Mouse (Mus musculus) cerebellum, adult (tissue): ENCODE results near the gene Gadd45a.

ENCODE experiments used
- ATAC-seq: cut with Nextera tagmentation; 2 replicates; pipeline ENCODE4 v1.9.2; 2017; ENCODE audit warnings: mild to moderate bottlenecking, moderate library complexity, mixed read lengths; ENCODE audit not compliant: insufficient number of reproducible peaks, low FRiP score, low TSS enrichment

Gadd45a gene

GRCm38 (mm10) chr6:67036837-67037628, at the start of gene Gadd45a:
TSS of gene Gadd45a (minus strand) at chr6:67037457.
- ATAC-seq: peak; percentile 97

- ATAC-seq: no peak
Measured at GRCm38 (mm10) chr6:67085850-67086437, 48.7 kb upstream of the Gadd45a start.

DNA sequence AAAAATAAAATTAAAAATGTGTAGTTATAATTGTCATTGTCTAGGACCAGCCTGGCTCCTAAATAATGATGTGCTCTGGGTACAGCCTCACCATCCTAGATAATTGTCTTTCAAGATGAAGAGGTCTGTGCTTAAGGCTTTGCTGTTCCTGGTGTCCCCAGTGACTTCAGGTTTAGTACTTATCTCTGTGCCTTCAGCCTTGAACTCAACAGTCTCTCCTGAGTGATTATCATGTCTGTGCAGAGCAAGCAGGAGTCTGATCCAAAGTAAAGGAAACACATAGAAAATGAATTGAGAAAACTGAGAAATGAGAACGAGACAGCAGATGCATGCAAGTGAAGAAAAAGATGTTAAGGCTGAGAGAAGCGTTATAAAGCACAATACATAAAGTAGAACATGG, 47.2 kb upstream of the Gadd45a start:
- ATAC-seq: no peak

DNA sequence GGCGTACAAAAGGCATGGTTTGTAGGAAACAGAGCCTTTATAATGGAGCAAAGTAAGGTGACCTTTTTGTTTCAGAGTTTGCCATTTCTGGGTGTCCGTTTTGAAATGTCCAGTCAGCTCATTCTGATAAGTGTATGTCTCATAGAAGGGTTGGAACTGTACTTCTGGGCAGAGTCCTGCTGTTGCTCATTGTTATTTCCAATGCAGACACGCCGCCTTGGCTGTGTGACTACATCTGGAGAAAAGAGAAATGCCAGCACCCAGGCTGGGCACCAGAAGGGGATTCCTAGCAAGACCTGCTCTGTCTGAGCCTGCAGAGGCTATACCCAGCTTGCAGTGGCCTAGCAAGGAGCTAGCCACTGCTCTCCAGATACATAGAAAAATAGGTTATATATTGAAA, 43.9 kb upstream of the Gadd45a start:
- ATAC-seq: no peak

DNA sequence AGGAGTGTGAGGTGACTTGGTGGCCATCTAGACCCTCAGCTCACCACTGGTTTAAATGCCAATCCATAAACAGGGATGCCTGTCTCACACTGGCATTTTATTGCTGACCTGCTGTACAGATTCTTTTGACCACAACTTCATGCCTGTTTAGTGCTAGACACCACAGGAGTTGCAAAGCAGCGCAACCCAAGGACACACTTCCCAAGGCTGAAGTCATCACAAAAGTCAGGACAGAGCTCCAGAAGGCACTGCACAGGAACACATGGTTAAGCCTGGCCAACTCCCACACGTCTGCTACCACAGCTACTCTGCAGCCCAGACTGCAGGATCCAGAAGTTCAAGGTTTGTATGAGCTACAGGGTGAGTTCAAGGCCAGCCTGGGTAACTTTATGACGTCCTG, 40.8 kb upstream of the Gadd45a start:
- no peak for ATAC-seq

- ATAC-seq: no peak
Measured at GRCm38 (mm10) chr6:67077477-67077876, 40.2 kb upstream of the Gadd45a start.

- no peak for ATAC-seq
Measured at GRCm38 (mm10) chr6:67076348-67076747, 39.1 kb upstream of the Gadd45a start.

GRCm38 (mm10) chr6:67074868-67075267, 37.6 kb upstream of the Gadd45a start:
- no peak for ATAC-seq

GRCm38 (mm10) chr6:67073929-67074328, 36.7 kb upstream of the Gadd45a start:
- ATAC-seq: no peak

DNA sequence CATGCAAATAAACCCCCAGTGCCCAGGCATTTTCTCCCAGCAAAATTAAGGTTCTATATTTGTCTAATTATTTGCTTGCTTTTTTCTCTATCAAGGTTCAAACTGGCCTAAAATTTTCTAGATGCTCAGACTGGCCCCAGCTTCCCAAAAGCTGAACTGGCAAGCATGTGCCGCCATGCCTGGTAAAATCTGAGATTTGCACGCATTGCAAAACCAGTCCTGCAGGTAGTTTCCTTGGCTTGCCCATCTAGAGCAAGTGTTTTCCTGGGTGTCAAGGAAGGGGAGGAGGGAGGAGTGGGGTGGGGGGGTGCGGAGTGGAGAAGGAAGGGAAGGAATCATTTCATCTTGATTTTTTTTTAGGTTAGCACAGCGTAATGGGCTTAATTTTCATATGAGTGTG, 36.2 kb upstream of the Gadd45a start:
- ATAC-seq: no peak

GRCm38 (mm10) chr6:67071615-67072014, 34.4 kb upstream of the Gadd45a start:
- ATAC-seq: no peak

DNA sequence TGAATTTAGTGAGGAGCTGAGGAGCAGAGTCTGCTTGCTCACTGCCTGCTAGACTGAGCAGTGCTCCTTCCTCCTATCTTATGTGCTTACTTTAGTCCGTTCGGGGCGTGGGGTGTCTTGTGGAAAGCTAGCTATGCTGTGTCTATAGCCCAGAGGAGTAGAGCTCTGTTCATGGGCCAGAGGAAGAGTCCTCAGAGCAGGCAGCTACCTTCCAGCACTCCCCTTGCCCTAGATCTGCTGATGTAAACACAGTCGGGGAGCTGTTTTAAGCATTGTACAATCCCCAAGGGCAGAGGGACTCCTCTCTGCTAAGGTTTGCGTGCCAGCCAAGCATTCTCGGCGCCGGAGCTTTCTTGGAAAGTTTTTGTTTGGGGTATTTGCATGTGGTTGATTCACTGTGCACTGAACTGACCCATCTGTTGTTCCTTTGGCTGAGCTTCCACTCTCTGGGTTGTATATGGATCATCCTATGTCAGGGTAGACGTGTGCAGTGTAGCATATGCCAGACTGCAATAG, 32.6 kb upstream of the Gadd45a start:
- ATAC-seq: peak; percentile 31; the same call in 1 of the 2 replicates

DNA sequence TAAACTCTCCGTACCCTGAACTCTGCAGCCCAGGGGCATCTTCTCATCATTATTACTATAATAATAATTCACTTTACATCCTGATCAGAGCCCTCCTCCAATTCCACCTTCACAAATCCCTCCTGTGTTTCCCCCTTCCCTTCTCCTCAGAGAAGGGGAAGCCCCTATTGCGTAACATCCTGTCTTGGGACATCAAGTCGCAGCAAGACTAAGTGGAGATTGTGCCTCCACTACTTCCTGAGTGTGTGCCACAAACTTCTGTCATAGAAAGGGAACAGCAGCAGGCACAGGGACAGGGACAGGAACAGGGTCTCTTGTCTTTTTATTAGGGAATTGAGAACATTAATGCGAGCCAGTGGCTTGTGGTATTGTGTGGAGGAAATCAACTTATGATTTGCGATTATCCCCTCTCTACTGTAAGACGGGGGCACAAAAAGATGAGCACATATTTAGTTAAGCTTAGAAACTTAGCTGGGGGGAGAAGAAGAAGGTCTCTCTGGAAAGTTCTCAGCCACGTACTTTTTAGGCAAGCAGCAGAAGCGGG, 32.0 kb upstream of the Gadd45a start:
- no peak for ATAC-seq

- no peak for ATAC-seq
Measured at GRCm38 (mm10) chr6:67060057-67060456, 22.8 kb upstream of the Gadd45a start.

DNA sequence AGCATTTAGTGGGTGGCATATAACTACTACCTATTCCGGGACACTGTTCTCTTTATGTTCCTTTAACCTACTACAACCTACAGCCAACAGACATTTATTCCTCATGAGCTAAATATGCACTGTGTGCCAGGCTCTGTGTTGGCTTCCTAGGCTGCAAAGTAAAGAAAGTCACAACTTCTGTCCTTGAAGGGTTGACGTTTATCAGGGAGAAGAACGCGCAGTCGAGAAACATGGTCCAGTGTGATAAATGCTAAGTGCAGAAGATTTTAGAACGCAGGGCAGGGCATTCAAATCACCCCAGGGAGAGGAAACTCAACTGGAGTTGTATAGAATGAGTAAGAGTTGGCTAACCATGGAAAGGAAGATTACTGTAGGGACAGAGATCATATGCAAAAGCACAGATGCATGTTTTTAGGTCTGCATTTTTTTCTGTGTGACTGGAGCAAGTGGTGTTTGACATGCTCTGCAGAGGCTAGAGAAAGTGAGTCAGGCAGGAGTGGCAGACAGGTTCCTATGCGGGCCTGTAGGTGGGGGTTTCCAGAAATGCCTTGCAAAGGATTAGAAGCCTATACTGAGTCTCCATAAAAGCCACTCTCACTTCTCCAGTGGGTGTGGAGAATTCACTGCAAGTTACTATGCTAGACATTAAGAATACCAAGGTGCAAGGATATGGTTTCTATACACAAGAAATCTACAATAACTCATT, 20.9 kb upstream of the Gadd45a start:
- ATAC-seq: no peak

- ATAC-seq: no peak
Measured at GRCm38 (mm10) chr6:67057574-67057973, 20.3 kb upstream of the Gadd45a start.

DNA sequence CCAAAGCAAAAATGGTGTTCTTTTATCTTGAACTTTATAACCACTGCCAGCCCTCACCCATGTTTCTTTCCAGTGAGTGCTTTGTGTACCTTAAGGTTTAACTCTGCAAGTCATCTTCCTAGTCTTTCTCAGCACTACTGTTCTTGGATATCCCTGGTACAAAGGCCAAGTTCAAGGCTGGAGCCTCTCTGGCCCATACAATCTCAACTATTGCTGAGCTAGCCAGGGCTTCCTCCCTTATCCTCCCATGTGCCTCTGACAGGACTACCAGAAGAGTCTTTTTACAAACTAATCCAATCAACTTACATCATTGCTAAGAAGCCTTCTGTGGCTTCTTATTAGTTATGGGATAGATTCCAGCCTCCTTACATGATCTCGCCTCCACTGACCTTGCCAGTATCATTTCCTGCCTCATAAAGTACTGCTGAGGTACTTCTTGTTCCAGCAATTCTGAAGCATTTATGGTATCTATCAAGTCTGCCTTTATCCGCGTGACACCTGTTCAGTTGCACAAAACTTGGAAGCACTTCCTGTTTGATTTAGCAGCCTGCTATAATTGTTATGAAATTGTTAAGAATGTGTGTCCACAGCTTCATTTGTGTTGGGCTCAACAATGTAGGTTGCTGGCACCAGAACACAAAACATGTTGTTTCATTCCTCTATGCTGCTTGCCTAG, 19.8 kb upstream of the Gadd45a start:
- no peak for ATAC-seq

GRCm38 (mm10) chr6:67056108-67056888, 19.0 kb upstream of the Gadd45a start:
- ATAC-seq: no peak

DNA sequence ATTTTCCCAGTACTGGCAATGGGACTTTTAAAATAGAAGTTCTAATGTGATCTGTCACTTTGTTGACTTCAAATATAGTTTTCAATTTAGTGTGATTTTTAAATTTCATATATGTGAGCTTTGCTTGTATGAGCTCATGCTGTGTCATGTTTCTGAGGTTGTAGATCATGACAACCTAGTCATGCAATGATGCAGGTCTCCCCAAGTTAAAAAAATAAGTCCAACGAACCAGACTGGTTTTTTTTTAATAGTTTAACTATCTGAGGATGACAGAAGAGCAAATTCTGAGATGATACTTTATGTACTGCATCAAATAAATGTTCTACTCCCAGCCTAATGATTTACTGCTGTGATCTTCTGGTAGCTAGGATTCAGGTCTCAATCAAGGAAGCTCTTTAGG, 12.8 kb upstream of the Gadd45a start:
- ATAC-seq: no peak

- no peak for ATAC-seq
Measured at GRCm38 (mm10) chr6:67049695-67050038, 12.4 kb upstream of the Gadd45a start.
